Mouse (Mus musculus) neural tube, embryonic 10.5 days (tissue): ENCODE measurements around the gene Stac2.

Experiments
- DNase-seq: peaks from one replicate; pipeline ENCODE4 v3.0.0-alpha.2; 2017; ENCODE audit warnings: low spot score; ENCODE audit errors: extremely low spot score

Stac2 gene

DNA sequence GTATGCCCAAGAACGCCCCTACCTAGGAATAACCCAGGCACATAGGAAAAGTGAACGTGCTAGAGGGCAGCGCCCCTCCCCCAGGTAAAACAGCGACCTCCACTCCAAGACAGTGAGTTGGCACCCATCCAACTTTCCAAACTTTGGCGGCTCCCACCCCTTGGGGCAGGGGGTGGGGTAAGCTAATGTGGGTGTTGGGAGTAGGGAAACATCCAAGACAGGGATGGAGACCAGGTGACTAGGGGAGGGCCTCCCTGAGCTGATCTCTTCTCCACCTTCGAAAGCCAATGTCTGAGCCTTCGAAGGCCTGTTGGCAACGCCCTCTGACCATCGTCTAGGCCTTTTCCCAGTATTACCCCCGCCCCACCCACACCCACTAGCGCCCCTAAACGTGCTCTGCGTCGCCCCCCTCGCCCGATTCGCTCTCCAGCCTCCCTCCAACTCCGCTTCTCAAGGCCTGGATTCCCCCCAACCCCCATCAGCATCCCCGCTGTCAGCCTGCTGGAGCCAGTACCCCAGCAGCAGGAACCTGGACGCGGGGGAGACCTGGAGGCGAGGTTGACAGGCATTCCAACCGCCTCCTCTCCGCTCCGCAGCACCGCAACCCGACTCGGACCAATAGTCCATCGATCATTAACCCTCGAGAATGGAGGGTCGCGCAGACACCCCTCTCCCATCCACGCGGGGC is 31.6 kb downstream of the Stac2 start:
- DNase-seq = peak; percentile 63

DNA sequence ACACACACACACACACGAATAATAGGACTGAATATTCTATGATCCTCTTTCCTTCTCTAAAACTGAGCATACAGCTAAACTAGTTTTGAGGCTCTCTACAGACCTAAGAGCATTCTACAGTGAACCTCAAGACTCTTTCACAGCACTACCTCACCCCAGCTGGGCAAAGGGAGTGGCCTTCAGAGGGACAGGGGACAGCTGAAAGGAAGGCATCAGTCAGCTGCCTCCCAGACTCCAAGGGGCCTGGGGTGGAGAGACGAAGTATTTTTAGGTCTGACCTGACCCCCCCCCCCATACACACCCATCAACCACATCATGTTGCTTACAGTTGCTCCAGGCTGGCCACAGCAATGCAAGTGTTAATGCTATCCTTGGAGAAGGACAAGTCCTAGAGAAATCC is 32.1 kb downstream of the Stac2 start:
- no peak for DNase-seq

DNA sequence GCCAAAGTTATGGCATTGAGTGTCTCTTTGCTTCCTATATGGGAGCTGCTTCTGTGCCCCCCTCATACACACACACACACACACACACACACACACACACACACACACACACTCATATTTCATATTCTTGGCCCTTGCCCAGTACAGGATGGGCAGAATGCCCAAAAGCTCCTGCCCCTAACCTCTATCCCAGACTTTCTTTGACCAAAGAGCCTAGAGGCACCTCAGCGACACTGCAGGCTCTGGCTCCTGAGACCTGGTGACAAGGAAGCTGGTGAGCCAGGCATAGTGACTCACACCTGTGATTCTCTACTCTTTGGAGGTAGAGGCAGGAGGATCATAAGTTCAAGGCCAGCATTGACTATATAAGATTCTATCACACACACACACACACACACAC is 32.6 kb downstream of the Stac2 start:
- DNase-seq = no peak

DNA sequence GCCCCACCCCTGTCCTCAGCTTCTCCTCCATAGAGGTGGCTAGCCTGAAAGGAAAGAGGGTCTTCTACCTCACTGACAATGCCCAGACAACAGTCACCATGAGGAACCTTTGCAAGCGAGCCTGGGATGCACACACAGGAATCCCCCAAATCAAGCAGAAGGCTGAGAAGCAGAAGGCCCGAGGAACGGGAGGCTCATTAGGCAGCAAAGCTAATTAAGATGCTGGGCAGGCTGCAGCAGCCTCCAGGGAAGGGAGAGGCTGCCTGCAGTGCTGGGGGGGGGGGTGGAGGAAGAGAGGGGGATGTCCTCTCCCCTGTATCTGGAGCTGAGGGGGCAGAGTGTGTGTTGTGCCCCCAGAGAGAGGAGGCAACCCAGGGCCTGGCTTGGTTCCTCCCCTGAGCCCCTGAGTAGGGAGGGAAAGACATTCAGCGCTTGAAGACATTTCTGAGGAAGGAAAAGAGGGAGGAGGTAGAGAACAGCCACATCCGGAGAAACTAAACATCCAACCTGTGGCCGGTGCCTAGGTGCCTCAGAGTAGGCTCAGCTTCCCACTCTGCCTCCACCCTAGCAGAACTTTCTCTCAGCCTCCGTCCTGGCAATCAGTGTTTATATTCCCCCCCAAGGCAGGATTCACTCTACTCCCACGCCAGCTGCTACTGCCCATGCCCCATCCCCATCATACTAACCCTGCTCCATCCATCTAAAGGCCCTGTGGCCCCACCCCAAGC is 33.2 kb downstream of the Stac2 start:
- DNase-seq = no peak

DNA sequence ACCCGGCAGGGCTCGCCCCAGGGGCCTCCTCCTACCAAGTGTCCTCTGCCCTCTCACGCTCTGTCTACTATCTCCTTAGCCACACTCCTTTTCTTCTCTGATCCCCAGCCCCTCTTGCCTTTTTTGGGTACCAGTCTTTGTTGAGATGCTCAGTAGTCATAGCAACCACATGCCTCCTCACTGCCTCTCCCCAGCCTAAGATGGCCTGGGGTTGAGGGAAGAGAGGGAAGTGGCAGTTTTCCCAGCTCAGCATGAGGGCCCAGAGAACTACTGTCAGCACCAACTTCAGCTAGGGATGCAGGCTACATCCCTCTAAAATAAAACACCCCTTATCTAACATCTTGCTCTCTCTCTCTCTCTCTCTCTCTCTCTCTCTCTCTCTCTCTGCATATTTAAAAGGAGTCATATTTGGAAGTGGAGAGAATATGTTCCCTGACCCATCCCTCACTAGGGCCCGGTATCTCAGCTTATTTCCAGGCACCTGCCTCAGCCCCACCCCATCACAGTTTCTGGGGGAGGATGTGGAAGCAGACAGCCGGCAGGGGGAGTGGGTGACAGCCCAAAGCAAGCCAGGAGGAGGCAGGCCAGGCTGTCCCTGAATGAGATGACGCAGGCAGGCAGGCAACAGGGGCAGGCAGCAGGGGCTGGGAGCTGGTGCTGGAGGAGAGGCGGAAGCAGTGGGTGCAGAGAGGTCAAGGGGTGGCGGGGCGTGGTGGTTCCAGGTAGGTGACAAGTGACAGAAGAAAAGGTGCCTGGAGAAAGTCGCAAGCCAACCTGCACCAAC is 34.2 kb downstream of the Stac2 start:
- no peak for DNase-seq

DNA sequence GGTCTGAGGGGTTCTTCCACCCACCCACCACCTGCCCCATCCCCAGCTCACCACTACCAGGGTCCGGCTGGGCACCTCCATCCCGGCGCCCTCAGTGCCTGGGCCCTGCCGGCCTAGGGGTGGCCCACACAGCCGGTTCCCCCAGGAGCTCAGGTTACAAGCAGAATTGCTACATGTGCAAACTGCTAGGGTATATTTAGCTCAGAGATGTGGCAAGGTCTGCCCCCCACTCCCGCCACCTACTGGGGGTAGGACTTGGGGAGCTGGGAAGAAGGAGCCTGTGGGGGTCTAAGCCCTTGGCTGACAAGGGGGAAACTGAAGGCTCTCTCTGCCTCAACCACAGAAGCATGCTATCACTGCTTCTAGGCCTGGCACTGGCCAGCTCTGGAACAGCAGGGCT is 35.0 kb downstream of the Stac2 start:
- DNase-seq = no peak

DNA sequence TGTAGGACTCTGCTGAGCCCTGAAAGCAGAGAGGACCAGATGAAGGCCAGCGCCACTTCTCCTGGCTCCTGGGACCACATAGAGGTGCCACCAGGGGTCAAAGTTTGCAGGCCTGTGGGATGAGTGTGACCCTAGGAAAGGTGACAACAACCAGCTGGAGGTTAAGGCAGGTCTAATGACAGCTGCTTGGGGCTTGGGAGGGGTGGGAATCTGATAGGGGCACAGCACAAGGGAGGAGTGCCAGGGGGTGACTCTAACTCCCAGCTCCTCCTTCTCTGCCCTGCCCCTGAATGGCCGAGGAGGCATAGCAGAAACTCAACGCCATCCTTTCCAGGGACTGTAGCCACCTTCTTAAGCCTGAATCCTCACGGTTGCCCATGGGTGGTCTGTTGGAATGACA is 36.4 kb downstream of the Stac2 start:
- DNase-seq = no peak

DNA sequence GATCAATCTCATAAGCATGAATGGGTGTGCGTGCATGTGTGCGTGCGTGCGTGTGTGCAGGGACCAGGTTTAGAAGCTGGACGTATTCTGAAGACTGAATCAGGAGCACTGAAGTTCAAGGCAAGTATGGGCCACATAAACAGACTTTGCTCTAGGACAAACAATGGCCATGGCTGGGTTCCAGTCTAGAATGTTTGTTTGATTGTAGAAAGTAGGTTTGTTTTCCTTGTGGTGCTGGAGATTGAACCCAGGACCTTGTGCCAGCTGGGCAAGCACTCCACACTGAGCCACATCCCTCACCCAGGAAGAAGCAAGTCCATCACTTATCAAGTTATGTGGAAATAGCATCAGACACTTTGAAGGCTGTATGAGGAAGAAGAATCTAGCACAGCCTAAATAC is 37.1 kb downstream of the Stac2 start:
- DNase-seq = no peak

DNA sequence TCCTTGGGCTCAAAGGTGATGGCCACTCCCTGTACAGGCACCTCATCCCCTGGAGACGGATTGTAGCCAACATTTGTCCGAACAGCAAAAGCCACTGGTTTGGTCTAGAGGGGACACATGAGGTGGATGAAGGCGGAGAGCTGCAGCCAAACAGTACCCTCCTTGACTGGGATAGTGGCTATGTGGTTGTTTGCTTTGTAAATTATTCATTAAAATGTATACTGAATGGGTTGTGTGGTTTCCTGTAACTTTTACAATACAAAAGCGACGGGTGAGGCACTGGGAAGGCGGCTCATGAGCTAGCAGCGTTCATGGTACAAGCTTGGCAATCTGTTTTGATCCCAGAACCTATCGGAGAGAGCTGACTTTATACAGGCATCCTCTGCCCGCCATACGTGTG is 40.4 kb downstream of the Stac2 start:
- DNase-seq = no peak

DNA sequence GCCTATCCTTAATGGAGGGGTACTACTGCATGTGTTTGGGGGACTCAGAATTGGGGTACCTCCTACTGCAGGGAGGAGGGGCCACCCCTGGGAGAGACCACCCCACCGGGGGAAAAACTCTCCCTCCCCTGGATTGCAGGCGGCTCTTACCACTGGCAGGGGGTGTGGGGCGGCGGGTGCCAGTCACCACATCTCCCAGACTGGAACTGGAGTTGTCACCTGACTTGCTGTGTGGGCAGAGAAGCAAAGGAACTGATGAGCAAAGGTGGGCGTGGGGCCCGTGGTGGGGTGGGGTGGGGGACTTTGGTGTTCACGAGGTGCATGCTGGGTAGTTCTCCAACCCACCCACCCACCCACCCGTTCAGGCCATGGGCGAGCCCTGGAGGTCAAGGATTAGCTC is 41.5 kb downstream of the Stac2 start:
- no peak for DNase-seq

DNA sequence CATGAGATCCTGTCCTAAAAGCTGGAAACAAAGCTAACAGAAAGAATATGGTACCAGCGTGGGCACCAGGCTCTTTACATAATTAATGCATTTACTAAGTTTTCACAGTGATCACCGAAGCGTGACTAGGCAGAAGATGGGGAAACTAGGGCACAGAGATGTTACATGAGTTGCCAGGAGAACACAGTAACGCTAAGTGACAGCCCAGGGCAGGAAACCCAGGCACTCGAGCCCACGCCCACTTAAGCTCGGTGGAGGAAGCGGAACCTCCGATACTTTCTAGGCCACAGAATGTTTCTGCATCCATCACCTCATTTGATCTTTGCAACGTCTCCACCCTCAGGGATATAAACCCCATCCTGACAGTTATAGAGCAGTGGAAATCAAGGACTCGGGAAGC is 45.2 kb downstream of the Stac2 start:
- DNase-seq = no peak

DNA sequence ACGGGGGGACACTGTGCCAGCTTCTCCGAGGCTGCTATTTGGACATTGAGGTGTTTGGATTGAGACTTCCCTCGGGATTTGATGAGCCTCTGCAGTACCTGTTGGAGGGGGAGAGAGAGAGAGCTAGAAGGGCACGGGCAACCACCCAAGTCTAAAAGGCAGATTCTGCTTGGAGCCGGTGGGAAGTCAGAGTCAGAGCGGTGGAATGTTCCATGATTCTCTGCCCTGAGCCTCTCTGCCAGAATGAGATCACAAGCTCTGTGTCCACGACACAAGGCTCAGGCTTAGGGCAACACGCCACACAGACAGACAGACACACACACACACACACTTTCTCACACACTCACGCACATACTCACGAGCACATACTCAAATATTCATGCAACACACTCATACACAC is 47.6 kb downstream of the Stac2 start:
- no peak for DNase-seq

DNA sequence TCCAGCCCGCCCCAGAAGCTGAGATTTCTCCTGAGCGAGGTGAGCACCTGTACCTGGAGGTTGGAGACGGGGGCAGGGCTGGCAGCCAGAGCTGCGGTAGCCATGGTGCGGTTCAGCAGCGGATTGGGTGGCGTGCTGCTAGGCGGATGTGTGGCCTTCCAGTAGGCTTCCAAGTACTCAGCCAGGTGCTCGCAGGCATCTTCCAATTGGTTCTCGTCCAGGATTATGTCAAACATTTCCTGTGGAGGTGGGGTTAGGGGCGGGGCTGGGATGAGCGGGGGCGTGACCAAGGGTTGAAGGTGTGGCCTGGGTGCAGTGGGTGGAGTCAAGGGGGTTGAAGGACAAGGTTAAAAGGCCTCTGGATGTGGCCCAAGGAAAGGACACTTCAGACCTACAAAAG is 48.2 kb downstream of the Stac2 start:
- no peak for DNase-seq

DNA sequence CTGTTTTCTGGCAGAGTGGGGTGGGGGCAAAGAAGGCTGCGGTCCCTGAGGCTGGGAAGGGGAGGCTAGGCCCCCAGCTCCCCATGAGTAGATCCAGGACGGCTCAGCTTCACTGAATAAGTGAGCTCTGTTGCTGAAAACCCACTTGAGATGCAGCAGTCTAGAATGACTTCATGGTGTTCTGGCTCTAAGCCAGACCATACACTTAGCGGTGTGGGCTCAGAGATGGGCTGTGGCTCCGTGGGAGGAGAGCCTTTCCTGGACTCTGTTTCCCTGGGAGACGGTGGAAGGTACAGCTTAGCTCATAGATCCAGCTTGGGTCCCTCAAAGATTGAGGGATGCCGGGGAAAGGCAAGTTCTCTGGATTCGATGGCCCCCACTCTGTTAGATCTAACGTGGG is 49.1 kb downstream of the Stac2 start:
- DNase-seq = no peak

DNA sequence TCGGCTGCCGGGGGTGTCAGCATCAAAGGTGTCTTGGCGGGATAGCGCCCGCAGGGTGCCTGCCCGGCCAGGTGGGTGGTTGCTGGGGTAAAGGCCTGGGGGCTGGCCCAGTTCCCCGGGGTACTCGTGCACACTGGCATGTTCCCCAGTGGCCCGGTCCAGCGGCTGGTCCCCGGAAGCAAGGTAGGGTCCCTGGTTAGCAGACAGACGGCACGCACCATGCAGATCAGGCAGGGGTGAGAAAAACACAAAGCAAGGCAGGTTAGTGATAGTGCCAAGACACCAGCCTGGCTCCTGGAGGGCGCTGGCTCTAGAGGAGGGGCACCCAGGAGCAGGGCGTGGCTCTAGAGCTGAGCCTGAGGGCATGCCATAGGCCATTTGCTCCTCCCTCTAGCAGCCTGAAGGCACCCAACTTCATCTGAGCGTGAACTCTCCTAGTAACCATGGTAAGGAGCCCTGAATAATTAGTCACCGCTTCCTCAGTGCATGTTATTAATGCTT is 50.0 kb downstream of the Stac2 start:
- DNase-seq = no peak

DNA sequence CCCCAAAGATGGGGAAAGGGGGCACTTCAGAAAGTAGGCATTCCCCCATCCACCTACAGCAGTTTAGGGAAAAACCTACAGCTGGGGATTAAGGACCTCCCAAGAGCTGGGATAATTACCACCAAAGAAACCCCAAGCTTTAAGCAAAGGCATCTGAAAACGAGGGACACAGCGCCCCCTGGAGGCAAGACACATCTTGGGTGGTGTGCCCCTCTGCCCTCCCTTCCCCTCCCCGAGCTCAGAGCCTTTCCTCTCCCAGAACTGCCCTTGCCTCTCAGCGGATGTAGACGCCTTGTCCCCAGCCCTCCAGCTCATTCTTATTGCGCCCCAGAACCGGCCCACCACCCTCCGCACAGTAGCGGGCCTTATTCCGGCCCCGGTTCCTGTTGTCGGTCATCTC is 50.6 kb downstream of the Stac2 start:
- peak; percentile 85 for DNase-seq

DNA sequence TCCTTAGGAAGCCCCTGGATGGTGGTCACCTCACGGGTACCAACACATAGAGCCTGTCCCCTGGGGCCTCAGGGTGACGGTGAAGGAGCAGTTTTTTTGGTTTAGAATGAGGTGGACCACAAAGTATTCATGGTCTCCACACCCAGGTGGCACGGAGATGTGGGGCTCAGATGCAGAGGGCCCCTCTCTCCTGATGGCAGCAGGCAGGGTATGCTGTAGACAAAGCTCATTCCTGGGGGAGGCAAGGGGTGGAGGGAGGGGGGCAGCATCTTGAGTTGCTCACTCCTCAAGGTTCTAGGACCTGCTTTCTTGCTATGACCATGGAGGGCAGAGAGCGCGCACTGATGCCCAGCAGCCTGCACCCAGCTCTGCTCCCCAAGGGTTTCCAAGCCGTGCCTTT is 51.3 kb downstream of the Stac2 start:
- DNase-seq = no peak

DNA sequence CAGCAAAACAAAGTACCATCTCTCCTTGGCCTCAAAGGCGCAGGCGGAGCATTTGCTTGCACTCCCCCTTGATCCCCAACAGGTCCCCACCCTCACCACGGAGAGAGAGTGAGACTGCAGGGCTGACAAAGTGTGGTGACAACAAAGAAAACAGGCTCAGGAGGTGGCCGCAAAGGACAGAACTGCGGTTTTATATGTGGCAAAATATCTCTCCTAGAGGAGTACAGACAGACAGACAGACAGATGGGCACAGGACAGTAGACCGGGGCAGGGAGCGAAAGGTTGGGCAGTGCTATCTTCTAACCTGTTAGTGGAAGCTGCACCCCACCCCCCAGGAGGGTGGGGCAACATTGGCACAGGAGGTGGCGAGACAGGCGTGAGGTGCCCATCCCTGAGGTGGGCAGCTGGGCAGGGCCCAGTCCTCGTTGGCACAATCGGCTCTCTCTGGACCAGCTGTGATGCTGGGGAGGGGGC is 51.9 kb downstream of the Stac2 start:
- no peak for DNase-seq

DNA sequence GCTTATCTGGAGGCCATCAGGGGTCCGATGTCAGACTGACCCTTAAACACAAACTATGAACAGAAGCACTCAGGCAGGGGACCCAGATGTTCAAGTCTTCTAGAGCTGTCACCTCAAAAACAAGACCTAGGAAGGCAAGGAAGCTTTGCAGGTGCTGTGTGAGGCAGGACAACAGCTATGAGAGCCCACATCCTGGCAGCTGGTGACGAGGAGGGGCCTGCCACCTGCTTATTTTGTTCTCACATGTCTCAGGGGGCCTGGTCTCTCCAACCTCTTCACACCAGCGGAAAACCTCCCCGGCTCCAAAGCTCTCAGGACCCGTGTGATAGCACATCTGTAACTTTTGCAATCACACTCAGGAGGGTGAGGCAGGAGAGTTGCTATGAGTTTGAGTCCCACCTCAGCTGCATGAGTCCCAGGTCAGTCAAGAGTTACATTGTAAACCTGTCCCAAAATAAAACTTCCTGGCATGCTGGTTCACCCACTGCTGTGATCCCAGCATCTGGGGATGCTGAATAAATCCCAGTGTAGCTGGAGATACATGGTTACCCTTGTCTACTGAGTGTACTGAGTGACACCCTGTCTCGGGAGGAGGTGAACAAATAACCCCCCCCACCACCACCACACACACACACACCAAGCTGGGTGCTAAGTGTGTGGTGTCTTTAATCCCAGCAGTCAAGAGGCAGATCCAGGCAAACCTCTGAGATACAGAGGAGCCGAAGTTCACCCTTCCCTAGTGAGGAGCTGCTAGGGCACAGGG is 52.7 kb downstream of the Stac2 start:
- no peak for DNase-seq

DNA sequence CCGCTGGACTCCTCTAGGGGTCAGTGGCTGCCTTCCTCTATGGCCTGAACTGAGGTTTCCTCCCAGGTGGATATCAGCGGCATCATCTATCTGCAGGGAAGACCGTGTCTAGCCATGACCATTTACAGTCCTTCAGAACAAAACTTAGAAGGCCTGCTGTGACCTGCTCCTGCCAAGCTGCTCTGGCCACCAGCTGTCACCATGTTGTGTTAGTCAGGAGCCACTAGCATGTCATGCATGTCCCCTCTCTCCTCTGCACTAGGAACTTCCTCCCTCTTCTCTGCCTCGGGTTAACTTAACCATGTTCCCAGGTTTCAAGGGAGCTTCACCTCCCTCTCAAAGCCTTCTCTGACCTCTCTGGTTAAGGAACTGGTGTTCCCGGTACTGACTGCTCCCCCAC is 53.5 kb downstream of the Stac2 start:
- no peak for DNase-seq

DNA sequence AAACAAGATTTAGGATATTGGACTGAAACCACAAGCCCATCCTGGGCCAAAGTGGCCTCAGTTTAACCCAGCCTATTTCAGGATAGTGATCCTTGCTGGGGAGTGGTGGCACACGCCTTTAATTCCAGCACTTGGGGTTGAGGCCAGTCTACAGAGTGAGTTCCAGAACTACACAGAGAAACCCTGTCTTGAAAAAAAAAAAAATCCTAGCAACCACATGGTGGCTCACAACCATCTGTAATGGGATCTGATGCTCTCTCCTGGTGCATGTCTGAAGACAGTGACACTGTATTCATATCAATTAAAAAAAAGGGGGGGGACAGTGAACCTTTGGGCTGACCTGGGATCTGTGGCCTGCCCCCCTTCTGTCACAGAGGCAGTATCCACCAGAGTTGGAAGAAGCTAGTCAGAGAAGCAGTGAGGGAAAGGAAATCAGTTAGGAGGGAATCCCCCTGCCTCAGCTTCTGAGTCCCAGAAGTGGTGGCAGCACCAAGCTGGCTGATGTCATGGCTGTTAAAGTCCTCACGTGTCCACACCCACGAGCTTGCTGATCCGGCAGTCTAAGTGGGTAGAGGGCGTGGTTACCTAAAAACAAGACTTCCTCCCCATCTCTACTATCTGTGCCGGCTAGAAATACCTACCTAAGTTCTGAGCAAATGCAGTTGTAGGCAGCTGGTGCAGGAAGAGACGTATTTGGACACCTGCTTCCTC is 54.2 kb downstream of the Stac2 start:
- no peak for DNase-seq
